Mouse (Mus musculus) ES-Bruce4 (cell line): ENCODE data around the gene Tspan2.

Source experiments
- CTCF ChIP-seq: IDR thresholded peaks from one replicate; pipeline ENCODE4 v1.8.1; 2011; ENCODE audit warnings: low read depth, low read length
- EP300 ChIP-seq: IDR thresholded peaks from 2 replicates; pipeline ENCODE4 v1.6.1; 2011; ENCODE audit warnings: low read depth, low read length; ENCODE audit not compliant: insufficient read depth

- TF ChIP-seq CTCF (no peak), EP300 (no peak)
Observed at GRCm38 (mm10) chr3:102723841-102724570, 10.3 kb upstream of the Tspan2 start.
